Mouse (Mus musculus) stomach, embryonic 16.5 days (tissue): ENCODE data around the gene Tyrobp. TPM values are rescaled to one million over a fixed set of nuclear protein-coding genes. Genes with fewer than 3 reads are reported as not detected.

Experiments used
- ATAC-seq: fragments of 200-750 bp; cut with Nextera tagmentation; 2 replicates; pipeline ENCODE4 v1.8.0; 2017; ENCODE audit warnings: moderate number of reproducible peaks, moderate TSS enrichment; ENCODE audit not compliant: insufficient read depth, low FRiP score
- H3K27ac ChIP-seq: fragments of 300-500 bp; sonication (generic); 2 replicates; pipeline ENCODE4 v1.5.1; 2014; ENCODE audit warnings: low read length
- H3K27me3 ChIP-seq: fragments of 300-500 bp; sonication (generic); 2 replicates; pipeline ENCODE4 v1.6.1; 2014; ENCODE audit warnings: low read length, control low read depth, mixed read lengths; ENCODE audit not compliant: control insufficient read depth, insufficient read depth
- H3K36me3 ChIP-seq: fragments of 300-500 bp; sonication (generic); 2 replicates; pipeline ENCODE4 v1.6.1; 2014; ENCODE audit warnings: low read length; ENCODE audit not compliant: control insufficient read depth, insufficient read depth
- H3K4me1 ChIP-seq: fragments of 300-500 bp; sonication (generic); 2 replicates; pipeline ENCODE4 v1.6.1; 2014; ENCODE audit warnings: low read length, control low read depth, mixed read lengths; ENCODE audit not compliant: control insufficient read depth, insufficient read depth
- H3K4me2 ChIP-seq: fragments of 300-500 bp; sonication (generic); 2 replicates; pipeline ENCODE4 v1.6.1; 2014; ENCODE audit warnings: low read depth, low read length, mixed read lengths
- H3K4me3 ChIP-seq: fragments of 300-500 bp; sonication (generic); replicated peaks from 2 replicates; pipeline ENCODE4 v1.5.1; 2014; ENCODE audit warnings: mild to moderate bottlenecking, low read length
- H3K9ac ChIP-seq: fragments of 300-500 bp; sonication (generic); 2 replicates; pipeline ENCODE4 v1.6.1; 2014; ENCODE audit warnings: low read length
- H3K9me3 ChIP-seq: fragments of 300-500 bp; sonication (generic); replicated peaks from 2 replicates; pipeline ENCODE4 v1.6.1; 2016; ENCODE audit warnings: low read length, control low read depth; ENCODE audit not compliant: control insufficient read depth
- WGBS: fragments of 180-500 bp; shearing (Covaris S2); extraction: QIAGEN DNeasy Blood & Tissue Kit; methylation state at CpG from one replicate; pipeline ENCODE4 v1.1.7; 2014; 5-methylcytosine and 5-hydroxymethylcytosine counted together
- polyA plus RNA-seq: library from polyadenylated mRNA; unstranded; fragments of >200 nt; fragmentation: Nextera tagmentation; extraction: Ambion mirVana; gene quantifications from 2 replicates; pipeline ENCODE4 v1.2.1, GENCODE M21; 2015

Tyrobp gene
- polyA plus RNA-seq, 1 experiment from 2014 or later = 71.0 TPM

- no peaks in the 10 kb centered on the region for H3K36me3 ChIP-seq
- no peak overlapping the region for H3K27ac ChIP-seq
- WGBS = 42% methylated on average over 9 of the region's 9 CpGs
- H3K27me3 ChIP-seq = peaks cover 6% of the 10 kb centered on the region; the same call in 1 of the 2 replicates
- H3K9me3 ChIP-seq = no peaks in the 10 kb centered on the region
- no peak for ATAC-seq
- no peak overlapping the region for H3K4me3 ChIP-seq
- no peak overlapping the region for H3K9ac ChIP-seq
- H3K4me1 ChIP-seq = no peaks in the 10 kb centered on the region
- H3K4me2 ChIP-seq = no peak overlapping the region
Observed at GRCm38 (mm10) chr7:30435156-30435555, 21.6 kb downstream of the Tyrobp start.

- 22% methylated on average over 10 of the region's 10 CpGs for WGBS
- Histone ChIP-seq H3K9me3 (no peaks in the 10 kb centered on the region), H3K4me1 (no peaks in the 10 kb centered on the region)
Observed at GRCm38 (mm10) chr7:30436879-30437278, 23.3 kb downstream of the Tyrobp start.

GRCm38 (mm10) chr7:30439734-30440133 is 26.2 kb downstream of the Tyrobp start:
- Histone ChIP-seq H3K4me1 (peaks cover 6% of the 10 kb centered on the region; the same call in 1 of the 2 replicates), H3K4me3 (no peak overlapping the region), H3K27ac (no peak overlapping the region), H3K4me2 (no peak overlapping the region), H3K36me3 (no peaks in the 10 kb centered on the region), H3K9ac (no peak overlapping the region), H3K9me3 (no peaks in the 10 kb centered on the region), H3K27me3 (peaks cover 9% of the 10 kb centered on the region)
- no peak for ATAC-seq
- 79% methylated on average over 13 of the region's 13 CpGs for WGBS

More at GRCm38 (mm10) chr7:30436879-30437278, 23.3 kb downstream of the Tyrobp start:
- Histone ChIP-seq H3K27me3 (peaks cover 6% of the 10 kb centered on the region; the same call in 1 of the 2 replicates), H3K9ac (no peak overlapping the region), H3K4me3 (no peak overlapping the region), H3K4me2 (no peak overlapping the region), H3K27ac (no peak overlapping the region), H3K36me3 (no peaks in the 10 kb centered on the region)
- no peak for ATAC-seq

- peaks cover 9% of the 10 kb centered on the region; the same call in 1 of the 2 replicates for H3K4me1 ChIP-seq
- H3K4me2 ChIP-seq = no peak overlapping the region
- no peaks in the 10 kb centered on the region for H3K36me3 ChIP-seq
- no peak overlapping the region for H3K9ac ChIP-seq
- peaks cover 9% of the 10 kb centered on the region for H3K27me3 ChIP-seq
- ATAC-seq = no peak
- H3K4me3 ChIP-seq = no peak overlapping the region
- WGBS = 20% methylated on average over 5 of the region's 5 CpGs
- no peaks in the 10 kb centered on the region for H3K9me3 ChIP-seq
- no peak overlapping the region for H3K27ac ChIP-seq
Observed at GRCm38 (mm10) chr7:30440697-30441096, 27.1 kb downstream of the Tyrobp start.

- no peak for ATAC-seq
- Histone ChIP-seq H3K9me3 (0 out of 2 replicates have a peak, but pooled peaks cover 6% of the 10 kb centered on the region), H3K4me2 (peak overlapping the region; percentile 94; the same call in 1 of the 2 replicates), H3K27me3 (peaks cover 3% of the 10 kb centered on the region), H3K4me1 (peaks cover 9% of the 10 kb centered on the region; the same call in 1 of the 2 replicates), H3K4me3 (no peak overlapping the region), H3K9ac (no peak overlapping the region), H3K27ac (no peak overlapping the region), H3K36me3 (no peaks in the 10 kb centered on the region)
- WGBS = 17% methylated on average over 9 of the region's 9 CpGs
Observed at GRCm38 (mm10) chr7:30443696-30444095, 30.1 kb downstream of the Tyrobp start.

- ATAC-seq = peak; percentile 20; the same call in 1 of the 2 replicates
- peak overlapping the region; percentile 77 for H3K9ac ChIP-seq
- no peak overlapping the region for H3K27ac ChIP-seq
- H3K9me3 ChIP-seq = 0 out of 2 replicates have a peak, but pooled peaks cover 6% of the 10 kb centered on the region
- H3K27me3 ChIP-seq = peaks cover 3% of the 10 kb centered on the region
- no peaks in the 10 kb centered on the region for H3K36me3 ChIP-seq
- under 1% methylated on average over 38 of the region's 38 CpGs for WGBS
- peaks cover 9% of the 10 kb centered on the region; the same call in 1 of the 2 replicates for H3K4me1 ChIP-seq
- peak overlapping the region; percentile 63 for H3K4me3 ChIP-seq
- H3K4me2 ChIP-seq = peak overlapping the region; percentile 94
Observed at GRCm38 (mm10) chr7:30444154-30444970, 30.8 kb downstream of the Tyrobp start.

GRCm38 (mm10) chr7:30444971-30445751 is 31.6 kb downstream of the Tyrobp start, which contains the start of gene Aplp1:
TSS of gene Aplp1 (minus strand) at chr7:30445535.
- H3K4me3 ChIP-seq = peak within 1 kb of the TSS; percentile 63
- peak within 1 kb of the TSS; percentile 77 for H3K9ac ChIP-seq
- peaks cover 3% of the 10 kb centered on the region for H3K27me3 ChIP-seq
- H3K9me3 ChIP-seq = 0 out of 2 replicates have a peak, but pooled peaks cover 6% of the 10 kb centered on the region
- H3K36me3 ChIP-seq = no peaks in the 10 kb centered on the region
- no peak within 1 kb of the TSS for H3K27ac ChIP-seq
- peaks cover 9% of the 10 kb centered on the region; the same call in 1 of the 2 replicates for H3K4me1 ChIP-seq
- under 1% methylated on average over 54 of the region's 72 CpGs for WGBS
- H3K4me2 ChIP-seq = peak within 1 kb of the TSS; percentile 94
- peak; percentile 84 for ATAC-seq

- 70% methylated on average over 7 of the region's 7 CpGs for WGBS
- Histone ChIP-seq H3K36me3 (no peaks in the 10 kb centered on the region), H3K4me2 (no peak overlapping the region)
Observed at GRCm38 (mm10) chr7:30450241-30450640, 36.7 kb downstream of the Tyrobp start.

More at GRCm38 (mm10) chr7:30450241-30450640, 36.7 kb downstream of the Tyrobp start:
- no peak for ATAC-seq
- Histone ChIP-seq H3K27ac (no peak overlapping the region), H3K9ac (no peak overlapping the region), H3K4me1 (0 out of 2 replicates have a peak, but pooled peaks cover 3% of the 10 kb centered on the region), H3K9me3 (0 out of 2 replicates have a peak, but pooled peaks cover 6% of the 10 kb centered on the region), H3K4me3 (no peak overlapping the region), H3K27me3 (peaks cover 26% of the 10 kb centered on the region)
